Mouse (Mus musculus) erythroblast, embryonic 14.5 days (primary cell): ENCODE measurements around the gene Myo1a.

Source experiments
- GATA1 ChIP-seq: IDR thresholded peaks from 2 replicates; pipeline ENCODE4 v1.6.1; 2012; ENCODE audit warnings: low read length, inconsistent platforms, mixed read lengths
- TAL1 ChIP-seq: IDR thresholded peaks from 3 replicates; pipeline ENCODE4 v1.6.1; 2012; ENCODE audit warnings: low read length, inconsistent platforms, mixed read lengths

DNA sequence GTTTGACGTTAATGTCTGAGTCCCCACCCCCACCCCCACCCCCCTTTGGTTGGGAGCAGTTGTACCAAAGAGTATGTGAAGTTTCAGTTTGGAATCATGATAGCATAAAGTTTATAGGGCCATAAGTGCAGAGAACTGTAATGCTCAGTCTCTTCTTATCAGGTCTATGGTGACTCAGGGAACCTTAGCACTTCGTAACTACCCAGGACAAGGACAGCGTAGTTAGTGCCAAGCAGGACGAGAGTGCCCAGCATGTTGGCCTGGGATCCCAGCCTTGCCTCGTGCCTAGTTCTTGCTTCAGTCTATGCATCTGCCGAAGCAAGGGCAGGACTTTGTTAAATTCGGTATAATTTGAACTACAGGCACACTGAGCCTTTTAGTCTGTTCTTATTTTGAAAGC lies 9.2 kb upstream of the Myo1a start:
- TF ChIP-seq TAL1 (no peak), GATA1 (no peak)
